In the genomic region with DNA sequence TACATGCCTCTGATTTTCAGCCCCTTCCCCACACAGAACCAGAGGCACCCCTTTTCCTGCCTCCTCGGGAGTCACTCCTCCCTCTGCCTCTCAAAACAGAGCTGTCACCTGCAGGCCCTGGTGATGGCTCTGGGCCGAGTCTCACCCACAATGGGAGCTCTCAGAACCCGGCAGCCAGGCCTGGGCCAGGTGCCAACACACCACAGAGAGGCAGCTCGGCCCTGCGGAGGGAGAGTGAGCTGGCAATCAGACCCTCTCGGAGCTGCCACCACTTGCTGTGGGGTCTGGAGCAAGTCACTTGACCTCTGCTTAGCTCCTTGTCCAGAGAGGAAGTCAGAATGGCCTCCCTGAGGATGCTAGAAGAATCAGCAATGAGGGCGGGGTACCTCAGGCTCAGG, we compare ENCODE assay signal across 8 mouse cellular contexts.
DNase-seq lines count a peak whose midpoint lies in the region; ATAC-seq and TF ChIP-seq lines count a peak whose summit lies in the region.

No protein-coding gene starts in this region.

- no peak overlapping the region for H3K9ac ChIP-seq in intestine, embryonic 16.5 days (ENCODE audit: low read depth, low read length)

- H3K4me2 ChIP-seq in intestine, embryonic 16.5 days (ENCODE audit: low read depth, low read length): no peak overlapping the region

- H3K27ac ChIP-seq in gastrocnemius, adult 2 months: no peak overlapping the region
- H3K27ac ChIP-seq in intestine, embryonic 16.5 days (ENCODE audit: low read length): no peak overlapping the region
- H3K27ac ChIP-seq in olfactory bulb, adult 2 months (ENCODE audit: insufficient read depth, low read depth, low read length): peak overlapping the region; percentile 55; the same call in 1 of the 2 replicates

- 35% methylated on average over 7 of the region's 7 CpGs for WGBS in intestine, embryonic 16.5 days
- 38% methylated on average over 7 of the region's 7 CpGs for WGBS in olfactory bulb, adult 2 months

- no peak for TF ChIP-seq POLR2A in olfactory bulb, adult 2 months (IDR thresholded peaks at IDR 0.05; ENCODE audit: insufficient read depth, low read depth, low read length)

- no peak overlapping the region for H3K4me3 ChIP-seq in gastrocnemius, adult 2 months
- no peak overlapping the region for H3K4me3 ChIP-seq in intestine, embryonic 16.5 days (ENCODE audit: low read length)
- no peak overlapping the region for H3K4me3 ChIP-seq in olfactory bulb, adult 2 months (ENCODE audit: insufficient read depth, low read depth, low read length)

- peak; percentile 66 for ATAC-seq in intestine, embryonic 16.5 days

- no peak for TF ChIP-seq CTCF in gastrocnemius, adult 2 months (IDR thresholded peaks at IDR 0.05)
- TF ChIP-seq CTCF in olfactory bulb, adult 2 months (IDR thresholded peaks at IDR 0.05; ENCODE audit: insufficient read depth, low read depth, low read length): no peak

- peak; percentile 24 for DNase-seq in gastrocnemius, adult 2 months
- no peak for DNase-seq in gastrocnemius, adult 18-20 months (ENCODE audit: low spot score)
- DNase-seq in brain, embryonic 18.5 days (ENCODE audit: low read depth, low spot score): peak; percentile 70
- DNase-seq in frontal cortex, adult 2 months (ENCODE audit: extremely low spot score in 1 of 2, low spot score in 1 of 2): peak; percentile 57 to 84
- DNase-seq in left cerebral cortex, postnatal 36 days (ENCODE audit: low spot score in 2 of 2): peak; percentile 60 to 69
- no peak for DNase-seq in yolk sac, embryonic 10.5 days (ENCODE audit: low spot score)

- no peaks in the 10 kb centered on the region for H3K9me3 ChIP-seq in intestine, embryonic 16.5 days (ENCODE audit: control insufficient read depth, low read length)

- H3K36me3 ChIP-seq in intestine, embryonic 16.5 days (ENCODE audit: control insufficient read depth, insufficient read depth, low read length): no peaks in the 10 kb centered on the region

- no peaks in the 10 kb centered on the region for H3K4me1 ChIP-seq in intestine, embryonic 16.5 days (ENCODE audit: control insufficient read depth, insufficient read depth, low read length)
- H3K4me1 ChIP-seq in olfactory bulb, adult 2 months (ENCODE audit: control insufficient read depth, insufficient read depth, low read length): peaks cover 10% of the 10 kb centered on the region

- intact Hi-C loops in gastrocnemius, adult 2 months (cut with DNase I): no loop called here
- intact Hi-C loops in left cerebral cortex, postnatal 36 days (cut with DNase I): no loop called here

- no peaks in the 10 kb centered on the region for H3K27me3 ChIP-seq in intestine, embryonic 16.5 days (replicated peaks; ENCODE audit: control insufficient read depth, insufficient read depth, low read length)

Comparison
In these comparisons a context has a peak if more than half of its experiments do, and no peak if none do; other contexts are left out.
1. DNase-seq: peak in gastrocnemius, adult 2 months (single experiment), brain, embryonic 18.5 days (single experiment), frontal cortex, adult 2 months (2 of 2) and left cerebral cortex, postnatal 36 days (2 of 2); none in gastrocnemius, adult 18-20 months (single experiment) and yolk sac, embryonic 10.5 days (single experiment).